Mouse (Mus musculus): ENCODE results near the gene Rxfp2. TPM values are rescaled to one million over a fixed set of nuclear protein-coding genes. Genes with fewer than 3 reads are reported as not detected.

Gene Rxfp2
- not detected for polyA plus RNA-seq (2014; fragmentation: Illumina TruSeq; extraction: RNeasy Lipid Tissue Mini Kit (QIAGEN cat#74804); ENCODE audit: low replicate concordance)

GRCm38 (mm10) chr5:150018656-150019055 is at the start of gene Rxfp2:
Rxfp2 (plus strand) TSS chr5:150018675.

GRCm38 (mm10) chr5:150118455-150119241 is 100.2 kb downstream of the Rxfp2 start, which contains the start of gene Fry:
Fry (plus strand) TSS chr5:150118645.

Other genes starting within 250 kb of the Rxfp2 start
- gene Fry, start 100.0 kb downstream of the Rxfp2 start, polyA plus RNA-seq (2014; fragmentation: Illumina TruSeq; extraction: RNeasy Lipid Tissue Mini Kit (QIAGEN cat#74804); ENCODE audit: low replicate concordance), result 11.0 TPM

Data from small intestine, adult 10 weeks (tissue).